Mouse (Mus musculus): ENCODE data around the gene Syt13. TPM values are rescaled to one million over a fixed set of nuclear protein-coding genes. Genes with fewer than 3 reads are reported as not detected.

The Syt13 gene
- polyA plus RNA-seq, 1 experiment from 2014 or later = 4.7 TPM

- H3K9ac ChIP-seq (ENCODE audit: low read depth, low read length) = no peak overlapping the region
- no peaks in the 10 kb centered on the region for H3K27me3 ChIP-seq (ENCODE audit: insufficient read depth, low read length)
- H3K27ac ChIP-seq = no peak overlapping the region
- no peaks in the 10 kb centered on the region for H3K9me3 ChIP-seq (replicated peaks; ENCODE audit: low read length)
- TF ChIP-seq CTCF (IDR thresholded peaks at IDR 0.05; ENCODE audit: low read depth) = no peak
- 22% methylated on average over 10 of the region's 10 CpGs for WGBS
- no peaks in the 10 kb centered on the region for H3K36me3 ChIP-seq (ENCODE audit: insufficient read depth, low read length)
- ATAC-seq (replicated peaks; ENCODE audit: low FRiP score, low read depth) (no peak), DNase-seq (ENCODE audit: low spot score) (no peak)
- no peak overlapping the region for H3K4me2 ChIP-seq (ENCODE audit: low read length)
- no peaks in the 10 kb centered on the region for H3K4me1 ChIP-seq (replicated peaks; ENCODE audit: insufficient read depth, low read length)
- no peak overlapping the region for H3K4me3 ChIP-seq (replicated peaks; ENCODE audit: low read depth, low read length)
Observed at GRCm38 (mm10) chr2:92934312-92934982, 19.5 kb downstream of the Syt13 start.

- Histone ChIP-seq H3K27ac (no peak overlapping the region), H3K27me3 (ENCODE audit: insufficient read depth, low read length) (no peaks in the 10 kb centered on the region), H3K9me3 (replicated peaks; ENCODE audit: low read length) (no peaks in the 10 kb centered on the region), H3K4me1 (replicated peaks; ENCODE audit: insufficient read depth, low read length) (no peaks in the 10 kb centered on the region), H3K36me3 (ENCODE audit: insufficient read depth, low read length) (no peaks in the 10 kb centered on the region), H3K4me3 (replicated peaks; ENCODE audit: low read depth, low read length) (no peak overlapping the region), H3K9ac (ENCODE audit: low read depth, low read length) (no peak overlapping the region), H3K4me2 (ENCODE audit: low read length) (no peak overlapping the region)
- no peak for TF ChIP-seq CTCF (IDR thresholded peaks at IDR 0.05; ENCODE audit: low read depth)
- ATAC-seq (replicated peaks; ENCODE audit: low FRiP score, low read depth) (no peak), DNase-seq (ENCODE audit: low spot score) (no peak)
- WGBS = 49% methylated on average over 3 of the region's 3 CpGs
Observed at GRCm38 (mm10) chr2:92935483-92935882, 20.6 kb downstream of the Syt13 start.

GRCm38 (mm10) chr2:92938063-92938462, 23.2 kb downstream of the Syt13 start:
- DNase-seq (ENCODE audit: low spot score) (no peak), ATAC-seq (replicated peaks; ENCODE audit: low FRiP score, low read depth) (no peak)
- H3K27ac ChIP-seq = no peak overlapping the region
- no peaks in the 10 kb centered on the region for H3K9me3 ChIP-seq (replicated peaks; ENCODE audit: low read length)
- no peak overlapping the region for H3K9ac ChIP-seq (ENCODE audit: low read depth, low read length)
- H3K4me2 ChIP-seq (ENCODE audit: low read length) = no peak overlapping the region
- no peaks in the 10 kb centered on the region for H3K4me1 ChIP-seq (replicated peaks; ENCODE audit: insufficient read depth, low read length)
- no peaks in the 10 kb centered on the region for H3K27me3 ChIP-seq (ENCODE audit: insufficient read depth, low read length)
- no peak overlapping the region for H3K4me3 ChIP-seq (replicated peaks; ENCODE audit: low read depth, low read length)
- H3K36me3 ChIP-seq (ENCODE audit: insufficient read depth, low read length) = no peaks in the 10 kb centered on the region
- 72% methylated on average over 5 of the region's 5 CpGs for WGBS
- no peak for TF ChIP-seq CTCF (IDR thresholded peaks at IDR 0.05; ENCODE audit: low read depth)

GRCm38 (mm10) chr2:92938827-92939226, 23.9 kb downstream of the Syt13 start:
- no peak overlapping the region for H3K4me3 ChIP-seq (replicated peaks; ENCODE audit: low read depth, low read length)
- H3K4me2 ChIP-seq (ENCODE audit: low read length) = no peak overlapping the region
- 96% methylated on average over 6 of the region's 7 CpGs for WGBS
- no peak overlapping the region for H3K27ac ChIP-seq
- no peaks in the 10 kb centered on the region for H3K9me3 ChIP-seq (replicated peaks; ENCODE audit: low read length)
- no peak for TF ChIP-seq CTCF (IDR thresholded peaks at IDR 0.05; ENCODE audit: low read depth)
- no peak overlapping the region for H3K9ac ChIP-seq (ENCODE audit: low read depth, low read length)
- H3K36me3 ChIP-seq (ENCODE audit: insufficient read depth, low read length) = no peaks in the 10 kb centered on the region
- ATAC-seq (replicated peaks; ENCODE audit: low FRiP score, low read depth) (no peak), DNase-seq (ENCODE audit: low spot score) (no peak)
- H3K27me3 ChIP-seq (ENCODE audit: insufficient read depth, low read length) = no peaks in the 10 kb centered on the region
- H3K4me1 ChIP-seq (replicated peaks; ENCODE audit: insufficient read depth, low read length) = no peaks in the 10 kb centered on the region

- no peak overlapping the region for H3K9ac ChIP-seq (ENCODE audit: low read depth, low read length)
- H3K4me3 ChIP-seq (replicated peaks; ENCODE audit: low read depth, low read length) = no peak overlapping the region
- H3K36me3 ChIP-seq (ENCODE audit: insufficient read depth, low read length) = no peaks in the 10 kb centered on the region
- TF ChIP-seq CTCF (IDR thresholded peaks at IDR 0.05; ENCODE audit: low read depth) = no peak
- no peak for DNase-seq (ENCODE audit: low spot score)
- H3K27me3 ChIP-seq (ENCODE audit: insufficient read depth, low read length) = no peaks in the 10 kb centered on the region
- ATAC-seq (replicated peaks; ENCODE audit: low FRiP score, low read depth) = no peak
- H3K4me1 ChIP-seq (replicated peaks; ENCODE audit: insufficient read depth, low read length) = no peaks in the 10 kb centered on the region
- no peaks in the 10 kb centered on the region for H3K9me3 ChIP-seq (replicated peaks; ENCODE audit: low read length)
- H3K27ac ChIP-seq = no peak overlapping the region
- 87% methylated on average over 9 of the region's 9 CpGs for WGBS
- no peak overlapping the region for H3K4me2 ChIP-seq (ENCODE audit: low read length)
Observed at GRCm38 (mm10) chr2:92940963-92941362, 26.1 kb downstream of the Syt13 start.

GRCm38 (mm10) chr2:92941463-92941862, 26.6 kb downstream of the Syt13 start:
- Histone ChIP-seq H3K9me3 (replicated peaks; ENCODE audit: low read length) (no peaks in the 10 kb centered on the region), H3K27ac (no peak overlapping the region), H3K9ac (ENCODE audit: low read depth, low read length) (no peak overlapping the region), H3K36me3 (ENCODE audit: insufficient read depth, low read length) (no peaks in the 10 kb centered on the region), H3K4me2 (ENCODE audit: low read length) (no peak overlapping the region), H3K27me3 (ENCODE audit: insufficient read depth, low read length) (no peaks in the 10 kb centered on the region), H3K4me1 (replicated peaks; ENCODE audit: insufficient read depth, low read length) (no peaks in the 10 kb centered on the region), H3K4me3 (replicated peaks; ENCODE audit: low read depth, low read length) (no peak overlapping the region)
- TF ChIP-seq CTCF (IDR thresholded peaks at IDR 0.05; ENCODE audit: low read depth) = no peak
- ATAC-seq (replicated peaks; ENCODE audit: low FRiP score, low read depth) (no peak), DNase-seq (ENCODE audit: low spot score) (no peak)
- WGBS = 67% methylated on average over 3 of the region's 3 CpGs

GRCm38 (mm10) chr2:92943406-92943805, 28.5 kb downstream of the Syt13 start:
- H3K4me3 ChIP-seq (replicated peaks; ENCODE audit: low read depth, low read length) = no peak overlapping the region
- no peaks in the 10 kb centered on the region for H3K9me3 ChIP-seq (replicated peaks; ENCODE audit: low read length)
- no peak overlapping the region for H3K9ac ChIP-seq (ENCODE audit: low read depth, low read length)
- no peak for TF ChIP-seq CTCF (IDR thresholded peaks at IDR 0.05; ENCODE audit: low read depth)
- H3K36me3 ChIP-seq (ENCODE audit: insufficient read depth, low read length) = no peaks in the 10 kb centered on the region
- H3K27me3 ChIP-seq (ENCODE audit: insufficient read depth, low read length) = no peaks in the 10 kb centered on the region
- H3K4me2 ChIP-seq (ENCODE audit: low read length) = no peak overlapping the region
- no peak for ATAC-seq (replicated peaks; ENCODE audit: low FRiP score, low read depth)
- 86% methylated on average over 3 of the region's 3 CpGs for WGBS
- no peak for DNase-seq (ENCODE audit: low spot score)
- no peak overlapping the region for H3K27ac ChIP-seq
- H3K4me1 ChIP-seq (replicated peaks; ENCODE audit: insufficient read depth, low read length) = no peaks in the 10 kb centered on the region; the same call in 1 of the 2 replicates

Data from kidney, postnatal 0 days (tissue).